Mouse (Mus musculus) midbrain, embryonic 14.5 days (tissue): ENCODE data around the gene Sec14l1. TPM values are rescaled to one million over a fixed set of nuclear protein-coding genes. Genes with fewer than 3 reads are reported as not detected.

ENCODE experiments used
- ATAC-seq: fragments of 200-750 bp; cut with Nextera tagmentation; 2 replicates; pipeline ENCODE4 v1.8.0; 2017; ENCODE audit warnings: moderate number of reproducible peaks, moderate library complexity; ENCODE audit not compliant: low FRiP score, low TSS enrichment
- DNase-seq: peaks from one replicate; pipeline ENCODE4 v3.0.0-alpha.2; 2015
- H3K27ac ChIP-seq: fragments of 300-500 bp; sonication (generic); replicated peaks from 2 replicates; pipeline ENCODE4 v1.5.1; 2014; ENCODE audit warnings: mild to moderate bottlenecking, low read depth, low read length, moderate library complexity
- H3K27me3 ChIP-seq: fragments of 300-500 bp; sonication (generic); 2 replicates; pipeline ENCODE4 v1.6.1; 2014; ENCODE audit warnings: low read length, control low read depth, mixed read lengths; ENCODE audit not compliant: control insufficient read depth, insufficient read depth
- H3K36me3 ChIP-seq: fragments of 300-500 bp; sonication (generic); 2 replicates; pipeline ENCODE4 v1.6.1; 2014; ENCODE audit warnings: low read length, control low read depth; ENCODE audit not compliant: control insufficient read depth, insufficient read depth
- H3K4me1 ChIP-seq: fragments of 300-500 bp; sonication (generic); 2 replicates; pipeline ENCODE4 v1.6.1; 2014; ENCODE audit warnings: mild to moderate bottlenecking, antibody characterized with exemption, low read length, control low read depth; ENCODE audit not compliant: control insufficient read depth, insufficient read depth
- H3K4me2 ChIP-seq: fragments of 300-500 bp; sonication (generic); 2 replicates; pipeline ENCODE4 v1.6.1; 2014; ENCODE audit warnings: mild to moderate bottlenecking, low read length, moderate library complexity
- H3K4me3 ChIP-seq: fragments of 300-500 bp; sonication (generic); replicated peaks from 2 replicates; pipeline ENCODE4 v1.5.1; 2014; ENCODE audit warnings: low read depth, low read length
- H3K9ac ChIP-seq: fragments of 300-500 bp; sonication (generic); replicated peaks from 2 replicates; pipeline ENCODE4 v1.6.1; 2014; ENCODE audit warnings: mild to moderate bottlenecking, low read length, moderate library complexity
- H3K9me3 ChIP-seq: fragments of 300-500 bp; sonication (generic); 2 replicates; pipeline ENCODE4 v1.6.1; 2016; ENCODE audit warnings: low read length, control low read depth, mixed read lengths; ENCODE audit not compliant: control insufficient read depth
- WGBS: fragments of 180-500 bp; shearing (Covaris S2); extraction: QIAGEN DNeasy Blood & Tissue Kit; methylation state at CpG from one replicate; pipeline ENCODE4 v1.1.7; 2014; 5-methylcytosine and 5-hydroxymethylcytosine counted together
- polyA plus RNA-seq: library from polyadenylated mRNA; unstranded; fragments of >200 nt; fragmentation: Nextera tagmentation; extraction: Ambion mirVana; gene quantifications from 2 replicates; pipeline ENCODE4 v1.2.1, GENCODE M21; 2014

Sec14l1 gene
- polyA plus RNA-seq, 1 experiment from 2014 or later: 48.7 TPM

- DNase-seq (no peak), ATAC-seq (no peak)
- H3K36me3 ChIP-seq: no peaks in the 10 kb centered on the region
- WGBS: 92% methylated on average over 3 of the region's 3 CpGs
- no peak overlapping the region for H3K4me3 ChIP-seq
- H3K27me3 ChIP-seq: no peaks in the 10 kb centered on the region
- H3K27ac ChIP-seq: no peak overlapping the region
- H3K9me3 ChIP-seq: 0 out of 2 replicates have a peak, but pooled peaks cover 7% of the 10 kb centered on the region
- H3K4me1 ChIP-seq: no peaks in the 10 kb centered on the region
- H3K4me2 ChIP-seq: no peak overlapping the region
- no peak overlapping the region for H3K9ac ChIP-seq
Measured at GRCm38 (mm10) chr11:117182808-117183207, 67.8 kb downstream of the Sec14l1 start.

DNA sequence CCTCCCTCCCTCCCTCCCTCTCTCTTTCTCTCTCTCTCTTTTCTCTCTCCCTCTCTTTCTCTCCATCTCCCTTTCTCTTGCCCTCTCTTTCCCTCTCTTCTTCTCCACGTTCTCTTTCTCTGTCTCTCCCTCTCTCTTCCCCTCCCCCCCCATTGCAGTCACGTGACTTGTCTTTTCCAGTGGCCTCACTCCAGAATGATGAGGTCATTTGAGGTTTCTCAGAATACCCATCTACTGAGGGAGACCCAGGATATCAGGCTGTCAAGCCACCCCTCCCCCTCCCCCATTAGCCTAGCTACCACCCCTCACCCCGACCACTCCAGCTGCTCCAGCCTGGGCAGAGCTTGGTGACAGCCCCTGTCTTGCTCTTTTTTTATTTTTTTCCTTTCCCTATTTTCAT, 68.3 kb downstream of the Sec14l1 start:
- H3K9ac ChIP-seq: no peak overlapping the region
- H3K4me1 ChIP-seq: no peaks in the 10 kb centered on the region
- 0 out of 2 replicates have a peak, but pooled peaks cover 7% of the 10 kb centered on the region for H3K9me3 ChIP-seq
- ATAC-seq (no peak), DNase-seq (no peak)
- no peak overlapping the region for H3K4me3 ChIP-seq
- WGBS: 92% methylated on average over 1 of the region's 3 CpGs
- no peak overlapping the region for H3K27ac ChIP-seq
- no peaks in the 10 kb centered on the region for H3K27me3 ChIP-seq
- H3K36me3 ChIP-seq: no peaks in the 10 kb centered on the region
- no peak overlapping the region for H3K4me2 ChIP-seq

DNA sequence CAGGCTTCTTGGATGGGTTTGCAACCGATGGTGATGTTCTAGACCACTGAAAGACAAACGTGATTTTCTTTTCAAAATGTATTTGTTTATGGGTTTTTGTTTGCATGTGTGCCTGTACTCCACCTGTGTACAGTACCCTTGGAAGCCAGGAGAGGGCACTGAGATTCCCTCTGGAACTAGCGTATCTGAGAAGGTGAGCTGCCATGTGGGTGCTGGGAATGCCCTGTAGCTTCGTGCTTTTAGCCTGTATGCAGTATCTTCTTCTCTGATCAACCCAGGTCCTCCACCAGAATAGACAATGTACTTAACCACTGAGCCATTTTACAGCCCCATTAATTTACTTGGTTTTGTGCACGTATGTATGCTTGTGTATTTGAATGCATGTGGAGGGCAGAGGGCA, 68.9 kb downstream of the Sec14l1 start:
- Histone ChIP-seq H3K9ac (no peak overlapping the region), H3K4me2 (no peak overlapping the region), H3K27ac (no peak overlapping the region), H3K27me3 (no peaks in the 10 kb centered on the region), H3K9me3 (0 out of 2 replicates have a peak, but pooled peaks cover 7% of the 10 kb centered on the region), H3K4me1 (no peaks in the 10 kb centered on the region), H3K4me3 (no peak overlapping the region), H3K36me3 (no peaks in the 10 kb centered on the region)
- 88% methylated on average over 5 of the region's 5 CpGs for WGBS
- DNase-seq (no peak), ATAC-seq (no peak)

GRCm38 (mm10) chr11:117185076-117185933, 70.3 kb downstream of the Sec14l1 start:
- H3K27me3 ChIP-seq: no peaks in the 10 kb centered on the region
- no peak overlapping the region for H3K27ac ChIP-seq
- ATAC-seq: no peak
- DNase-seq: no peak
- WGBS: 70% methylated on average over 21 of the region's 21 CpGs
- H3K36me3 ChIP-seq: no peaks in the 10 kb centered on the region
- no peaks in the 10 kb centered on the region for H3K4me1 ChIP-seq
- 0 out of 2 replicates have a peak, but pooled peaks cover 3% of the 10 kb centered on the region for H3K9me3 ChIP-seq
- no peak overlapping the region for H3K4me2 ChIP-seq
- no peak overlapping the region for H3K9ac ChIP-seq
- H3K4me3 ChIP-seq: no peak overlapping the region

- Histone ChIP-seq H3K27me3 (no peaks in the 10 kb centered on the region), H3K36me3 (no peaks in the 10 kb centered on the region), H3K4me1 (no peaks in the 10 kb centered on the region), H3K4me3 (no peak overlapping the region), H3K4me2 (no peak overlapping the region), H3K9me3 (no peaks in the 10 kb centered on the region), H3K27ac (no peak overlapping the region), H3K9ac (no peak overlapping the region)
- no peak for ATAC-seq
- 71% methylated on average over 5 of the region's 5 CpGs for WGBS
- no peak for DNase-seq
Measured at GRCm38 (mm10) chr11:117191524-117191923, 76.6 kb downstream of the Sec14l1 start.

DNA sequence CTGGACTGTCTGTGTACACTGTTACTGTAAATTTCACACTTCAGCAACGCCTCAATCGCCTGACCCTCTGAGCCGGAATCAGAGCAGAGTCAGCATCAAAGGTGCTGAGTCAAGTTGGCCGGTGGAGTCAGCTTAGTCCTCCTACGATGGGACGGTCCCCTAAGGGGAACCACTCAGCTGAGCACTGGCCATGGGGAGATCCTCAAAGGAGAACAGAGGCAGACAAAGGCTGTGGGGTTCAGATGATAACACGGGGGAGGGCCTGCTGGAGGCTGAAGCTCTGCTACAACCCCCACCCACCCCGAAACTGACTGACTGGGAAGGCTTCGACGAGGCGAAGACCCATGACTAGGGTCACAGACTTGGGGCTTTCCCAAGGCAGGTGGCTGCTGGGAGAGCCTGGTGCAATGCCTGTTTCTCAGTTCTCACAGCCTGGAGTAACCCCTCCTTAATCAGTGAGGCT, 79.5 kb downstream of the Sec14l1 start:
- DNase-seq (no peak), ATAC-seq (no peak)
- Histone ChIP-seq H3K9me3 (no peaks in the 10 kb centered on the region), H3K27me3 (peaks cover 15% of the 10 kb centered on the region), H3K36me3 (no peaks in the 10 kb centered on the region), H3K4me3 (no peak overlapping the region), H3K4me1 (peaks cover 4% of the 10 kb centered on the region), H3K9ac (no peak overlapping the region), H3K4me2 (no peak overlapping the region), H3K27ac (no peak overlapping the region)
- WGBS: 72% methylated on average over 11 of the region's 11 CpGs

DNA sequence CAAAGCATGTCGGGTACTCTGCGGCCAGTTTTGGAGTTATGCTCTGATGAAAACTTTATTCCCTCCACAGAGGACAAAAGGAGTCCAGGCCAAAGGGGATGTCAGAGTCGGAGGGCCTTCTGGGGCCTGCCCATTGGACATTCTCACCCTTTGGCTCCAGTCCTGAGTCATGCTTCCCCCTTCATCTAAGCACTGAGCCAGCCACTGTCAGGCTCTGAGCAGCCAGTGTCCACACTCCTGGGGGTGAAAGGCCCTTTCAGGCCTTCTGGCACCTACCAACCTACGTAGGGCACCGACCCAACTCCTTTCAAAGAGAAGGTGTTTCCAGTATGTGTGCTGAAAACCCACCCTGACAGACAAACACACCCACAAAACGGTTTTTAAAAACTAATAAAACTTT, 80.6 kb downstream of the Sec14l1 start:
- WGBS: 90% methylated on average over 6 of the region's 6 CpGs
- no peak overlapping the region for H3K4me2 ChIP-seq
- H3K4me1 ChIP-seq: peaks cover 7% of the 10 kb centered on the region
- ATAC-seq: no peak
- H3K27me3 ChIP-seq: peaks cover 26% of the 10 kb centered on the region
- no peak for DNase-seq
- no peak overlapping the region for H3K9ac ChIP-seq
- H3K27ac ChIP-seq: no peak overlapping the region
- H3K4me3 ChIP-seq: no peak overlapping the region
- H3K36me3 ChIP-seq: no peaks in the 10 kb centered on the region
- no peaks in the 10 kb centered on the region for H3K9me3 ChIP-seq

- no peaks in the 10 kb centered on the region for H3K9me3 ChIP-seq
- peaks cover 7% of the 10 kb centered on the region for H3K4me1 ChIP-seq
- 92% methylated on average over 7 of the region's 7 CpGs for WGBS
- H3K27me3 ChIP-seq: peaks cover 31% of the 10 kb centered on the region
- H3K27ac ChIP-seq: no peak overlapping the region
- DNase-seq (no peak), ATAC-seq (no peak)
- H3K9ac ChIP-seq: no peak overlapping the region
- H3K4me2 ChIP-seq: no peak overlapping the region
- H3K4me3 ChIP-seq: no peak overlapping the region
- H3K36me3 ChIP-seq: no peaks in the 10 kb centered on the region
Measured at GRCm38 (mm10) chr11:117196681-117197080, 81.7 kb downstream of the Sec14l1 start.

GRCm38 (mm10) chr11:117198122-117198521, 83.2 kb downstream of the Sec14l1 start:
- 88% methylated on average over 5 of the region's 5 CpGs for WGBS
- no peak overlapping the region for H3K4me3 ChIP-seq
- DNase-seq (no peak), ATAC-seq (no peak)
- H3K9ac ChIP-seq: no peak overlapping the region
- H3K27me3 ChIP-seq: peaks cover 31% of the 10 kb centered on the region
- no peak overlapping the region for H3K27ac ChIP-seq
- H3K9me3 ChIP-seq: no peaks in the 10 kb centered on the region
- H3K4me1 ChIP-seq: peaks cover 7% of the 10 kb centered on the region
- H3K36me3 ChIP-seq: no peaks in the 10 kb centered on the region
- H3K4me2 ChIP-seq: no peak overlapping the region
